Mouse (Mus musculus) urinary bladder, postnatal 0 days (tissue): ENCODE data around the gene Pcbd1. TPM values are rescaled to one million over a fixed set of nuclear protein-coding genes. Genes with fewer than 3 reads are reported as not detected.

Source experiments
- microRNA-seq: library from miRNA; unstranded; fragments of <30 nt; microRNA quantifications from one replicate; pipeline ENCODE4, GENCODE M21; 2016
- polyA plus RNA-seq: library from polyadenylated mRNA; unstranded; fragments of >200 nt; fragmentation: Nextera tagmentation; extraction: Ambion mirVana; gene quantifications from 2 replicates; pipeline ENCODE4 v1.2.1, GENCODE M21; 2015

Gene Pcbd1
- 24.8 and 30.5 TPM in 2 replicates for polyA plus RNA-seq

DNA sequence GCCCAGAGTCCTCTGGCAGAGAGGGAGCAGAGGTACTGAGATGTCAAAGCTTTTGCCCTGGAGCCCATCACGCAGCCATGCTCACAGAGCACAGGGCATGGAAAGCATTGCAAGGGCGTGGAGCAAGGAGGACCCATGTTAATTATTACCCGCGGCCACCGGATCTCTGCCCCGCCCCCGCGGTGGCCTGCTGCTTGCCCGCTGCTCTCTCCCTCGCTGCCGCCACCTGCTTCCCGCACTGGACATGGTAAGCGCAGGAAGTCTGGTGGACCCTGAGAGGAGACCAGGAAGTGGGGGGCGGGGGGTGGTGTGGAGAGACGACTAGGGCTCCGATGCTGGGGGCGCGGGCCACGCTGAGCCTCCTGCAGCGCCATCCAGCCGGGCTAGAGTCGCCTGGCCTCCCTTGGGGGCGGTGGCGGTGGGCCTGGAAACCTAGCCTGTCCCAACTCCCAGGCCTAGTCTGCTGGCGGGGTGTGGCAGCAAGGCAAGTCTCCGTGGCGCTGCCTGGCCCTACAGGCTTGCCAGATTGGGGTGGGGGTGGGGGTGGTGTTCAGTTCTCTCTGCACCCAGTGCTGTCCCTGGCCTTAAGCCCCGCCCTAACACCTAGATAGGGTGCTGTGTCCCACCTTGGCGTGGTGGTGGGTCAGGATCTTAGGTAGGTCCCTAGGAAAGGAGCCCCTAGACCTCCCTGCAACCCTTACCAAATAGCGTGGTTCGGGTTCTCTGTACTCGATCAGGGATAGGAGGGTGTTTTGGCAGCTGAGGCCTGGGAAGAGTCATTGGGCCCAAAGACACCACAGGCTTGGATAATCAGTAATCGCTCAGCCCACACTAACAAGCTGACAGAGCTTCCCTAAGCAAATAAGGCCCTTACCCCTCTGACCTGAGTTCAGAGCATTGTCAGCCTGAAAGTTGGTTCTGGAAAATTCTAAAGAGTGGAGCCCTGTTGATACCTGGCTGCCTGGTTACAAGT lies at the start of gene Pcbd1:
Pcbd1 (plus strand) TSS at position 162 of the 973 bp plus-strand sequence.

Small RNA genes within 50 kb of the gene (microRNA-seq; reads per million reads assigned to microRNA genes)
- gene Gm44308, result not detected

Other genes starting within 250 kb of the Pcbd1 start
- 73.4 and 74.8 TPM in 2 replicates for gene Sgpl1, start 58.4 kb downstream of the Pcbd1 start, polyA plus RNA-seq
- gene Tbata, start 82.6 kb downstream of the Pcbd1 start, polyA plus RNA-seq, result 0.73 and 1.2 TPM in 2 replicates
- gene Adamts14, start 184.1 kb downstream of the Pcbd1 start, polyA plus RNA-seq, result 2.1 and 2.2 TPM in 2 replicates
- not detected in 2 replicates for gene Prf1, start 208.5 kb downstream of the Pcbd1 start, polyA plus RNA-seq